Mouse (Mus musculus) lung, embryonic 15.5 days (tissue): Measurements from ENCODE around the gene Rtf1. TPM values are rescaled to one million over a fixed set of nuclear protein-coding genes. Genes with fewer than 3 reads are reported as not detected.
A peak's percentile ranks its signal among the peaks of the same experiment; 100 is the strongest.

Experiments
- ATAC-seq: fragments of 200-750 bp; cut with Nextera tagmentation; 2 replicates; pipeline ENCODE4 v1.8.0; 2017; ENCODE audit warnings: moderate number of reproducible peaks, borderline replicate concordance; ENCODE audit not compliant: low FRiP score, low TSS enrichment; ENCODE audit errors: extremely low read depth
- H3K27ac ChIP-seq: fragments of 300-500 bp; sonication (generic); 2 replicates; pipeline ENCODE4 v1.5.1; 2015; ENCODE audit warnings: moderate library complexity, mild to moderate bottlenecking, inconsistent platforms
- H3K27me3 ChIP-seq: fragments of 300-500 bp; sonication (generic); 2 replicates; pipeline ENCODE4 v1.6.1; 2015; ENCODE audit warnings: inconsistent platforms
- H3K36me3 ChIP-seq: fragments of 300-500 bp; sonication (generic); 2 replicates; pipeline ENCODE4 v1.6.1; 2015; ENCODE audit warnings: inconsistent platforms
- H3K4me1 ChIP-seq: fragments of 300-500 bp; sonication (generic); 2 replicates; pipeline ENCODE4 v1.6.1; 2015; ENCODE audit warnings: inconsistent platforms
- H3K4me2 ChIP-seq: fragments of 300-500 bp; sonication (generic); 2 replicates; pipeline ENCODE4 v1.6.1; 2015; ENCODE audit warnings: inconsistent platforms, mild to moderate bottlenecking, moderate library complexity
- H3K4me3 ChIP-seq: fragments of 300-500 bp; sonication (generic); 2 replicates; pipeline ENCODE4 v1.5.1; 2015; ENCODE audit warnings: mild to moderate bottlenecking, inconsistent platforms
- H3K9ac ChIP-seq: fragments of 300-500 bp; sonication (generic); 2 replicates; pipeline ENCODE4 v1.6.1; 2015; ENCODE audit warnings: inconsistent platforms
- H3K9me3 ChIP-seq: fragments of 300-500 bp; sonication (generic); 2 replicates; pipeline ENCODE4 v1.6.1; 2016; ENCODE audit warnings: inconsistent platforms
- WGBS: fragments of 180-500 bp; shearing (Covaris S2); methylation state at CpG from one replicate; pipeline ENCODE4 v1.1.7; 2015; 5-methylcytosine and 5-hydroxymethylcytosine counted together
- polyA plus RNA-seq: library from polyadenylated mRNA; unstranded; fragments of >200 nt; fragmentation: Nextera tagmentation; extraction: Ambion mirVana; gene quantifications from 2 replicates; pipeline ENCODE4 v1.2.1, GENCODE M21; 2015

The Rtf1 gene
- polyA plus RNA-seq, 1 experiment from 2014 or later: 33.9 TPM

DNA sequence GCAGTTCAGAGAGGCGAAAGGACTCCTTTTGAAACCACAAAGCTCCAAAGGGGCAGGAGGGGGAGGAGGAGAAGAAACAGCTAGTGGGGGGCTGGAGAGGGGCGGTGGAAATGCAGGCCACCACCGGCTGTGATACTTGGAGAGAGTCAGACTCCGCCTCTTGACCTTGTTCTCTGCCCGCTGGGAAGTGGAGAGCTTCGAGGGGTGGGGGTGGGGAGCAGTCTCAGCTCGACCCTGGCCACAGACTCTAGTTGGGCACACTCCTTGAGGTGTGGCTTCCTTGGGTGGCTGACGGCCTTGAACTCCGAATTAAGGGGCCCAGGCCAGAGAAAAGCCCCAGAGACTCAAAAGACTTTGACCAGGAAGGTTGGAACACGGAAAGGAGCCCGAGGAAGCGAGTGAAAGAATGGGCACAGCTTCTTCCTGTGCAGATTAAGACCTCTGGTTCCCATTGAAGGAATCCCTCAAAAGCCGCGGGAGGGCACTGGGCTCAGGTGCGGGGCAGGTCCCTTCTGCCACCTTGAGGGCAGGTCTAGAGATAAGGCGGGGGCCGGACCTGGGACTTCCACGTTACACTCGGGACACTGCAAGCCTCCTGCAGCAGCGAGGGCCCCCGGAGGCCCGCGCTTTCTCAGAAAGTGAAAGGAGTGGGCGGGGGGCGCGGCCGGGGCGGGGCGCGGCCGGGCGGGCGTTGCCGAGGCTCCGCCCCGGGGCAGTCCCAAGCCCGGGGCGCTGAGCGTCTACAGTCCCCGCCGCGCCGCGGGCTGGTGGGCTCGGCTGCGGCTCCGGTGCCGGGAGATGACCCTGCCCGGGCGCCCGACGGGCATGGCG lies 66.9 kb downstream of the Rtf1 start, which contains the start of gene Itpka:
Itpka (plus strand) TSS at position 757 of the 831 bp plus-strand sequence.
- H3K9ac ChIP-seq: peak within 1 kb of the TSS; percentile 47
- peak; percentile 86 for ATAC-seq
- peak within 1 kb of the TSS; percentile 85 for H3K27ac ChIP-seq
- peak within 1 kb of the TSS; percentile 62 for H3K4me3 ChIP-seq
- peak within 1 kb of the TSS; percentile 99 for H3K4me2 ChIP-seq
- peaks cover 29% of the 10 kb centered on the region for H3K27me3 ChIP-seq
- H3K36me3 ChIP-seq: no peaks in the 10 kb centered on the region
- H3K4me1 ChIP-seq: peaks cover 33% of the 10 kb centered on the region
- H3K9me3 ChIP-seq: no peaks in the 10 kb centered on the region
- under 1% methylated on average over 53 of the region's 53 CpGs for WGBS

DNA sequence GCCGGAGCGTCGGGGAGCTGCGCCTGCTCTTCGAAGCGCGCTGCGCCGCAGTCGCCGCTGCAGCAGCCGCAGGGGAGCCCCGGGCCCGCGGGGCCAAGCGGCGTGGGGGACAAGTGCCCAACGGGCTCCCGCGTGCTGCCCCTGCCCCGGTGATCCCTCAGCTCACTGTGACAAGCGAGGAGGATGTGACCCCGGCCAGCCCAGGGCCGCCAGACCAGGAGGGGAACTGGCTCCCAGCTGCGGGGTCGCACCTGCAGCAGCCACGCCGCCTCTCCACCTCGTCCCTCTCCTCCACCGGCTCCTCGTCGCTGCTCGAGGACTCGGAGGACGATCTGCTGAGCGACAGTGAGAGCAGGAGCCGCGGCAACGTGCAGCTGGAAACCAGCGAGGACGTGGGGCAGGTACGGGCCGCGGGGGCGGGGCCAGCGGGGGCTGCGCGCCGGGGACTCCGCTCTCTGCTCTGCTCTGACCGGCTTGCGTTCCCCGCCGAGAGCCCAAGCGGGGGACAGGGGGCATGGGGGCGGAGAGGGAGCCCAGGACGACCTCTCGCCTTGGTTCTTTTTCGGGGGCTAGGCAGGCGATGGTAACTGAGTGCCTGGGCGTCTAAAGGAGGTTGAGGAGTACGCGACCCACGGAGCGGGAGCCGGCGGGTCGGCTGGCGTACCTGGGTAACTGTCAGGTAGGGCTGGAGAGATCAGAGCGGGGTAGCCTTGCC lies 67.8 kb downstream of the Rtf1 start:
- peak; percentile 7; the same call in 1 of the 2 replicates for ATAC-seq
- WGBS: under 1% methylated on average over 70 of the region's 70 CpGs
- peak overlapping the region; percentile 99 for H3K4me2 ChIP-seq

DNA sequence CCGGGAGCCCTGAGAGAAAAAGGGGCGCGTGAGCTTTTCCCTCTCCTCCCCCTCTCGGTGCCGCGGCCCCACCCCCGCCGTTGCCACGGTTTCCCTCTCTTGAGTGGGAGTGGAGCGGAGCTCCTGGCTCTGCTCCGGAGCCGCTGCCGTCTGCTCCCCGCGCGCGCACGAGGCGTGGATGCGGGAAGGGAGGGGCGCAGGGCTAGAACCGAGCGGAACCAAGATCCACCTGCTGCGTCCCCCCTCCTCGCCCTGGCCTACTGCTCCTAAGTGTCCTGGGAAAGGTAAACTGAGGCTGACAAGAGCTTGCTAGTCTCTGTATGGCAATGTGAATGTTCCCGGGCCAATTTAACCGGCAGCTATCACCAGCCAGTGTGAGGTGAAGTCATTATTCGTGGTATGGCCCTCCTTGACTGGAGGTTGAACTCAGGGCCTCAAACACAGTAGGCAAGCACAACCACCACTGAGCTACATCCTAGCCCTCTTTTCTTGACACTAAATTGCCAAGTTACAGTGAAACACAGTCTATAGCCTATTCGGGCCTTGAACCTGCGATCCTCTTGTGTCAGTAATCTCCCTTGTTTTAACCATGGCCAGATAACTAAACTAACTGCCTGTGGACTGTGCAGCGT lies 68.4 kb downstream of the Rtf1 start:
- Histone ChIP-seq H3K27ac (no peak overlapping the region), H3K4me2 (peak overlapping the region; percentile 99), H3K4me1 (peaks cover 33% of the 10 kb centered on the region), H3K4me3 (peak overlapping the region; percentile 62), H3K9ac (peak overlapping the region; percentile 47; the same call in 1 of the 2 replicates), H3K9me3 (no peaks in the 10 kb centered on the region), H3K27me3 (peaks cover 29% of the 10 kb centered on the region), H3K36me3 (no peaks in the 10 kb centered on the region)
- no peak for ATAC-seq
- 10% methylated on average over 27 of the region's 31 CpGs for WGBS

More for the DNA sequence above, 67.8 kb downstream of the Rtf1 start:
- H3K4me3 ChIP-seq: peak overlapping the region; percentile 62
- H3K36me3 ChIP-seq: no peaks in the 10 kb centered on the region
- H3K4me1 ChIP-seq: peaks cover 33% of the 10 kb centered on the region
- H3K9ac ChIP-seq: peak overlapping the region; percentile 47
- H3K27me3 ChIP-seq: peaks cover 29% of the 10 kb centered on the region
- no peak overlapping the region for H3K27ac ChIP-seq
- no peaks in the 10 kb centered on the region for H3K9me3 ChIP-seq

DNA sequence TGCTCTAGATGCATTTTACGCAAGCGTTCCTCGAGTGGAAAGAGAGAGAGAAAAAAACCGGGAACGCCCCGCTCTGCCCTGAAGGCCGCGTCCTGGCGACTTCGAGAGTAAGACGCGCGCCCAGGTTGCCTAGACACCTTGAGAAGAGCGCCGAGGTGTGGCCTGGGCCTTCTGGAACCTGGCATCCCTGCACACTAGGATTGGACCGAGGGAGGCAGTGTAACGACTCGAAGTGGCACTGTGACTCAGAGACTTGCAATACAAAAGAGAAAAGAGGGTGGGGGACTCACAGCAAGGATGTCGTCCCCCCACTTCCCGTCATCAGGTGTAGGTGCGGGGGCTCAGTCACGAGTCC lies 68.9 kb downstream of the Rtf1 start:
- Histone ChIP-seq H3K4me2 (peak overlapping the region; percentile 99), H3K27ac (no peak overlapping the region), H3K9ac (no peak overlapping the region), H3K4me1 (peaks cover 33% of the 10 kb centered on the region), H3K4me3 (peak overlapping the region; percentile 62), H3K9me3 (no peaks in the 10 kb centered on the region), H3K27me3 (peaks cover 29% of the 10 kb centered on the region), H3K36me3 (no peaks in the 10 kb centered on the region)
- WGBS: 8% methylated on average over 22 of the region's 22 CpGs
- ATAC-seq: no peak

DNA sequence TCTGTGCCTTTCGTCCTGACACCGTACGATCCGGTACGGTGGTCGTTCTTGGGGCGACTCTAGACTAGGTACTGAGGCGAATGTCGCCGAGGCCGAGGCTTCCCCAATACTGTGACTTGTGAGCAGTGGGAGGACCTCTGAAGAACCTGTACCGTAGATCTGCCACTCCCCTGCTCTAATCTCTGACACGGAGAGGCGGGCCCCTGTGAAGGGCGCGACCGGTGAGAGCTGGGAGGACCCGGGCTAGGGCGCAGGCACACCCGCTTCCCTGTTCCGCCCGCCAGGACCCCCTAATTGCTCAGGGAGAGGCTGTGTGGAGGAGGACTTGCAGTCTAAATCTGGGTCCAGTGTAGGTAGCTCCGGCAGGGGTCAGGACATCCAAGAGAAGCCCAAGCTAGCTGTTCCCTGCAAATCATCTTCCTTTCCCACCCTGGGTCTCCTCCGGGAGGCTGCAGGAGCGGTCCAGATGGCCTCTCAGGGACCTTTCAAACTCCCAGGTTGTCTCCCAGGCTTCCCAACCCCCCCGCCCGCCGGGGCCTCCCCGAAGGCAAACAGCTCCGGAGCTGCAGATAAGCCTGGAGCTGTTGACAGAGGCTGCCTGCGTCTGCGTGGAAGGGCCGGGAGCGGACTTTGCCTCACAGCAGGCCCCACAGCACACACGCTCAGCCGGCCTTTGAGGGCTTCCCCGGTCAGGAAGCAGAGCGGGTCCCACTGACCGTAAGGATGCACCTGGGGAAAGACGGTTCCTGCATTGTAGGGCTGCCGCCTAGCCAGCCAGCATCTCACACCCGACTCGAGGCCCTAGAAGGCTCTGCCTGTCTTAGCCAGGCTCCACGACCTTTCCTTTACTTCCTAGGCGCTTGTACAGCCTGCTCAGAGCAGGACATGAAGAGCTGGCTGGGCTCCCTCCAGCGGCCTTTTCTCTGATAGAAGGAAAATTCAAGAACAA lies 69.6 kb downstream of the Rtf1 start:
- WGBS: 4% methylated on average over 46 of the region's 46 CpGs
- Histone ChIP-seq H3K27ac (peak overlapping the region; percentile 34; the same call in 1 of the 2 replicates), H3K9me3 (no peaks in the 10 kb centered on the region), H3K36me3 (no peaks in the 10 kb centered on the region), H3K4me3 (peak overlapping the region; percentile 62), H3K4me1 (peaks cover 33% of the 10 kb centered on the region), H3K9ac (no peak overlapping the region), H3K4me2 (peak overlapping the region; percentile 99), H3K27me3 (peaks cover 34% of the 10 kb centered on the region)
- ATAC-seq: peak; percentile 21; the same call in 1 of the 2 replicates

DNA sequence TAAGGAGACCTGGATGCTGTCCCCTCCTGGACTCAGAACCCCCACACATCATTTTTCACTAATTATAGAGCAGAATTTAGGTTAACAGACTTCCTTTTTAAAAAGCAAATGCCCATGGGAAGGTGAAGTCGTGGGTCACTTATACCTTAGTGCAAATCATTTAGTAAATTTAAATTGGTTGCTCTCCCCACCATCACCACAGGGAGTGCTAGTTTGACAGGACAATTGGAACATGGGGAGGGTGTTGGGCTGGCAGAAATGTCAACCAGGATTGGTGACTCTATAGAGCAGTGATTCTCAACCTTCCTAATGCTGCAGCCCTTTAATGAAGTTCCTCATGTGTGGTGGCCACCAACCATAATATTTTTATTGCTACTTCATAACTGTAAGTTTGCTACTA lies 70.4 kb downstream of the Rtf1 start:
- no peak for ATAC-seq
- no peak overlapping the region for H3K27ac ChIP-seq
- H3K36me3 ChIP-seq: no peaks in the 10 kb centered on the region
- H3K9me3 ChIP-seq: no peaks in the 10 kb centered on the region
- H3K4me2 ChIP-seq: peak overlapping the region; percentile 99; the same call in 1 of the 2 replicates
- no peak overlapping the region for H3K9ac ChIP-seq
- peaks cover 43% of the 10 kb centered on the region for H3K27me3 ChIP-seq
- peaks cover 33% of the 10 kb centered on the region for H3K4me1 ChIP-seq
- 13% methylated on average over 1 of the region's 1 CpGs for WGBS
- H3K4me3 ChIP-seq: no peak overlapping the region

DNA sequence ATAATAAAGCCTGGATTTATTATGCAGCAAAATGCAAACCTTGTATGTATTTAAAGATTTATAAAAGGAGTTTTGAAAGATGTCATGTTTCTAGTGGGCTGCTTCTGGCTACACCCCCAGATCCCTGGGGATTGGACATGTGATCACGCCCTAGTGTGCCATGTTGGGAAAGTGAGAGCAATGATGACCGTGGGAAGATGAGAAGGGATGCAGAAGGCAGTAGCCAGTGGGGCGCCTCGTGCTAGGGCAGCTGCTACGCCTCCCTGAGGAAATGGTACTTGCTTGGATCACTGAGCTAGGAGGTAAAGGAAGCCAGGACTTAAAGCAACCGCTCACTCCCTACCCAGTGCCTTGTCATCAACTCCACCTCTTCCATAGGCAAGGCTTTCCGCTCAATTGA lies 72.7 kb downstream of the Rtf1 start:
- 72% methylated on average over 7 of the region's 7 CpGs for WGBS
- Histone ChIP-seq H3K9ac (no peak overlapping the region), H3K27ac (no peak overlapping the region), H3K9me3 (no peaks in the 10 kb centered on the region), H3K27me3 (peaks cover 60% of the 10 kb centered on the region), H3K4me2 (no peak overlapping the region), H3K36me3 (no peaks in the 10 kb centered on the region), H3K4me3 (no peak overlapping the region), H3K4me1 (peaks cover 26% of the 10 kb centered on the region)
- no peak for ATAC-seq

DNA sequence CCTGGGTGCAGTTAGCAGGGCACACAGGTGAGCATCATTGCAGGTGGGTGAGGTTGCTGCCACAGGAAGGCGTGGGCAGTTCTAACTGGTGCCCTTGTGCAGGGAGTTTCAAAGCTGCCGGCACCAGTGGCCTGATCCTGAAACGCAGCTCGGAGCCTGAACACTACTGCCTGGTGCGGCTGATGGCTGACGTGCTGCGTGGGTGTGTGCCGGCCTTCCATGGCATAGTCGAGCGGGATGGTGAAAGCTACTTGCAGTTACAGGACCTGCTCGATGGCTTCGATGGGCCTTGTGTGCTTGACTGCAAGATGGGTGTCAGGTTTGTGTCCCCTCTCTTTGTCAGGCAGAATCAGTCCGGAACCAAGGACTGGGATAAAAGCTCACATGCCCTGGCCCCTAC lies 74.4 kb downstream of the Rtf1 start:
- Histone ChIP-seq H3K27me3 (peaks cover 46% of the 10 kb centered on the region), H3K4me1 (peaks cover 9% of the 10 kb centered on the region), H3K27ac (no peak overlapping the region), H3K36me3 (no peaks in the 10 kb centered on the region), H3K9ac (no peak overlapping the region), H3K9me3 (no peaks in the 10 kb centered on the region), H3K4me3 (no peak overlapping the region), H3K4me2 (no peak overlapping the region)
- ATAC-seq: no peak
- WGBS: 61% methylated on average over 13 of the region's 13 CpGs

DNA sequence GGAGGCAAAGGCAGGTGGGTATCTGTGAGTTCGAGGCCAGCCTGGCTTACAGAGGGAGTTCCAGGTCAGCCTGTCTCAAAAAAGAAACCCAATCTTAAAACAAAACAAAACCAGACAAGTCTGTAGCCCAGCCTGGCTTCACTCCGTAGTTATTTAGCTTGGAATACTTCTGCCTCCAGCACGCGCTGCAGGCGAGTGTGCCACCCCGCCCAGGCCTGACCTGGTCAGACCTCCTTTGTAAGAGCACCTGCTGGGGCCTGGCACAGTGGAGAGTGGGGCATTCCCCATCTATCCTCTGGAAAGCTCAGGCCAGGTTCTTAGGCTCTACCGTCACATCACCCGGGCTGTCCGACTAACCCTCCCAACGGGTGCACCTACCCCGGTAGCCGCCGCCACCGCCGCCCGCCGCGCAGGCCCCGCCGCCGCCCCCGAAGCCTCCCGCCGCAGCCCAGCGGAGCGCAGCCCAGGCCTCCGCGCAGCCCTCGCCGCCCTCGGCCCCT lies 82.8 kb downstream of the Rtf1 start:
- peak; percentile 15; the same call in 1 of the 2 replicates for ATAC-seq
- peak overlapping the region; percentile 56 for H3K4me3 ChIP-seq
- no peak overlapping the region for H3K27ac ChIP-seq
- peaks cover 73% of the 10 kb centered on the region for H3K27me3 ChIP-seq
- peak overlapping the region; percentile 94 for H3K4me2 ChIP-seq
- peaks cover 17% of the 10 kb centered on the region for H3K4me1 ChIP-seq
- H3K9ac ChIP-seq: peak overlapping the region; percentile 32
- H3K36me3 ChIP-seq: no peaks in the 10 kb centered on the region
- no peaks in the 10 kb centered on the region for H3K9me3 ChIP-seq
- 3% methylated on average over 30 of the region's 31 CpGs for WGBS

DNA sequence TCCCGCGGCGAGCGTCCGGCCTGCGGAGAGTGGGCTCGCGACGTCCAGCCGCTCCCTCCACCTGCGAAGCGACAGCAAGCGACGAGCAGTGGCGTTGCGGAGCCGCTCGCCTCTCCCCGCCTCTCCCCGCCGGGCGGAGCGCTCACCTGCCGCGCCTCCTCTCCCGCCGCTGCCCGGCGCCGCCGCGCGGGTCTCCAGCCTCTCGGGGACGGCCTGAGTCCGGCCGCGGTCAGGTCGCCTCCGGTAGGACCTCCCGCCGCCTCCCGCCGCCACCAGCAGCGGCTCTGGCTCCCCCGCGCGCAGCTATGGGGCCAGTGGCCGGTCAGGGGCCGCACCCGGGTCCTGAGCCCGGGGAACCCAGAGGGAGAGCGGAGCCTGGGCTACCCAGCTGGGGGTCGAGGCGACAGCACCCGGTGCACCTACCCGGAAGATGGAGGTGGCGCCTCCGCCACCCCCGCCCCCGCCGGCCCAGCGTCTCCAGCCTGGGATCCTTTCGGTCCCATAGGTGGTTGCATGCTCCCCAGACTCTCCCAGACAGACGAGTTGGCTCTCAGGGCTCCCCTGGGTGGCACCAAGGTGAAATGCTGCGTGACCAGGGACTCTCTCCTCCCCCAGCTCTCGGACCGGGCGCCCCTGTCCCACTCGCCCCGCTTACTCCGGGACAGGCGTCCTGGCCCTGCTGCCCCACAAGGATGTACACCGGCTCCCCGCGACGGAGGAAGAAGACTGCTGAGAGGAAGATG lies 83.4 kb downstream of the Rtf1 start:
- Histone ChIP-seq H3K9ac (peak overlapping the region; percentile 32), H3K4me1 (peaks cover 17% of the 10 kb centered on the region), H3K4me3 (peak overlapping the region; percentile 56), H3K4me2 (peak overlapping the region; percentile 94), H3K9me3 (no peaks in the 10 kb centered on the region), H3K36me3 (peaks cover under 1% of the 10 kb centered on the region; the same call in 1 of the 2 replicates), H3K27me3 (peaks cover 72% of the 10 kb centered on the region), H3K27ac (no peak overlapping the region)
- 0% methylated on average over 60 of the region's 77 CpGs for WGBS
- ATAC-seq: peak; percentile 25; the same call in 1 of the 2 replicates
